Mouse (Mus musculus) heart, embryonic 13.5 days (tissue): ENCODE data around the gene Trim23. TPM values are rescaled to one million over a fixed set of nuclear protein-coding genes. Genes with fewer than 3 reads are reported as not detected.

Experiments
- polyA plus RNA-seq: library from polyadenylated mRNA; unstranded; fragments of >200 nt; fragmentation: Nextera tagmentation; extraction: Ambion mirVana; gene quantifications from 2 replicates; pipeline ENCODE4 v1.2.1, GENCODE M21; 2015

The Trim23 gene
- polyA plus RNA-seq, 1 experiment from 2014 or later: 13.6 TPM

Other genes with a start within 250 kb of the Trim23 start
- gene Nln, start 69.2 kb upstream of the Trim23 start, polyA plus RNA-seq: 19.5 and 19.8 TPM in 2 replicates
- gene Sgtb, start 69.1 kb upstream of the Trim23 start, polyA plus RNA-seq: 2.2 and 2.8 TPM in 2 replicates
- 41.9 and 45.7 TPM in 2 replicates for gene Trappc13, start 328 bp upstream of the Trim23 start, polyA plus RNA-seq
- gene Cenpk, start 49.8 kb downstream of the Trim23 start, polyA plus RNA-seq: 49.5 and 53.6 TPM in 2 replicates
- 8.1 TPM in 2 replicates for gene Ppwd1, start 50.0 kb downstream of the Trim23 start, polyA plus RNA-seq
- gene Adamts6, start 109.0 kb downstream of the Trim23 start, polyA plus RNA-seq: 3.7 and 4.2 TPM in 2 replicates